Mouse (Mus musculus) embryonic stem cell, embryonic (primary cell): ENCODE measurements around the gene Med21.

ENCODE experiments used
- CTCF ChIA-PET, 4 experiments: fragments of 300-600 bp in 2 of 4; fragments of 350-600 bp in 2 of 4; sonication (Branson Sonifier 250); formaldehyde crosslinking; loops; one replicate each; lab custom pipeline; 2022; ENCODE audit warnings: inconsistent platforms in 2 of 4; lab: Charles Lee
- POLR2A ChIA-PET, 4 experiments: fragments of 300-600 bp in 2 of 4; fragments of 350-600 bp in 2 of 4; sonication (Branson Sonifier 250); formaldehyde crosslinking; loops; one replicate each; lab custom pipeline; 2022; ENCODE audit warnings: antibody characterized with exemption in 4 of 4, inconsistent platforms in 1 of 4; lab: Charles Lee

Med21 gene

DNA sequence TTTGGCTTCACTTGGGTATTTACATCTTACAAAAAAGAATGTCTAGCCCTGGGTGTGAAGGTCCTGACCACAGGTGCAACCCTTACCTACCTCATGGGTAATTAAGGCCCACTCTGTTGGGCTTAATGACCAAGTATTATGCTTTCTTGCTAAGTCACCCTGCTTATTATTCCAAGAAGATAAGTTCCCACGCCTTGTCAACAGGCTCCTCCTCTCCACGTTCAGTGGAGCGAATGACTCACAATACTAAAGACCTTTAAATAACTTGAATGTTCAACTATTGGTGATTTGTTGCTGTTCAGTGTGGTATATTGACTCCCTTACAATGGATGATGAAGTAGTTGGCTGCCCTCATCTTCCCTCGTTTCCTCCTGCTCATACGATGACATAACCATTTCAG, 55.4 kb downstream of the Med21 start:
- CTCF ChIA-PET = no interaction called here
- POLR2A ChIA-PET = interaction anchor here in 1 of 4 experiments (1.5 kb wide), 1 partner anchor 12 kb away, joined by 3 read pairs; no protein-coding TSS in a partner anchor

DNA sequence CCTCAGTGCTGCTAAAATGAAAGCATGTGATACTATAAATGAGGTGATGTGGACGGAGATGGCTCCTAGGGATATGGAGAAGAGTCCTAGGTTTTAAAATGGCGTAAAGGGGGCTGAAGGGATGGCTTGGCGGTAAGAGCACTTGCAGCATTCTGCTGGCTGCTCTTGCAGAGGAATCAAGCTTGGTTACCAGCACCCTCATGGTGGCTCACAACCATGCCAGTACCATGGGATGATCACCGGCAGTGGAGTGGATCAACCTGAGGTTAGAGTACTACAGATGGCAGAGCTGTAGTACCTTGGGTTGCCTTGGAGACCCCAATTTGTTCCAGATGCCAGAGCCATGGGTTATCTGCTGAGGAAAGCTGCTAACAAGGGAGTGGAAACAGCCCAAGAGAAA, 56.0 kb downstream of the Med21 start:
- CTCF ChIA-PET = interaction anchor here in 1 of 4 experiments (0.7 kb wide), 1 partner anchor 12 kb away, joined by 3 read pairs; no protein-coding TSS in a partner anchor
- POLR2A ChIA-PET = interaction anchor here in 1 of 4 experiments (1.5 to 2.5 kb wide), 2 partner anchors 13 to 26 kb away, joined by 3 to 5 read pairs; partner anchors contain the start of gene Stk38l
